Mouse (Mus musculus): ENCODE measurements around the gene Aph1b. TPM values are rescaled to one million over a fixed set of nuclear protein-coding genes. Genes with fewer than 3 reads are reported as not detected.
"Not testable (repeated sequence)": the region's sequence is repeated elsewhere in the genome, so short reads cannot be mapped to it uniquely, and the experiment has no call there.

Aph1b gene
- polyA plus RNA-seq (2014; fragmentation: Nextera tagmentation; extraction: Ambion mirVana), result 17.7 and 18.0 TPM in 2 replicates

- Histone ChIP-seq H3K9me3 (ENCODE audit: control insufficient read depth, low read length) (no peaks in the 10 kb centered on the region), H3K27me3 (ENCODE audit: control insufficient read depth, insufficient read depth, low read length) (no peaks in the 10 kb centered on the region), H3K36me3 (ENCODE audit: control insufficient read depth, insufficient read depth, low read length) (no peaks in the 10 kb centered on the region), H3K27ac (ENCODE audit: low read depth, low read length) (peak within 1 kb of the TSS; percentile 84), H3K4me2 (peak within 1 kb of the TSS; percentile 88), H3K4me3 (ENCODE audit: low read depth, low read length) (peak within 1 kb of the TSS; percentile 61), H3K9ac (ENCODE audit: low read length) (peak within 1 kb of the TSS; percentile 90), H3K4me1 (ENCODE audit: control insufficient read depth, insufficient read depth, low read length) (peaks cover 5% of the 10 kb centered on the region)
- WGBS, result under 1% methylated on average over 42 of the region's 42 CpGs
- ATAC-seq (ENCODE audit: low FRiP score), result peak; percentile 99
- peak; percentile 99 for DNase-seq (ENCODE audit: low spot score, missing footprints)
Measured at GRCm38 (mm10) chr9:66795464-66796324, at the start of gene Aph1b. Gene Aph1b, minus strand, starts transcription at chr9:66795490.

GRCm38 (mm10) chr9:66835097-66835480 lies 39.8 kb upstream of the Aph1b start:
- H3K9ac ChIP-seq (ENCODE audit: low read length), result peak overlapping the region; percentile 51; the same call in 1 of the 2 replicates
- no peak for DNase-seq (ENCODE audit: low spot score, missing footprints)
- under 1% methylated on average over 24 of the region's 24 CpGs for WGBS
- H3K4me1 ChIP-seq (ENCODE audit: control insufficient read depth, insufficient read depth, low read length), result peaks cover 10% of the 10 kb centered on the region
- H3K4me3 ChIP-seq (ENCODE audit: low read depth, low read length), result peak overlapping the region; percentile 47
- H3K36me3 ChIP-seq (ENCODE audit: control insufficient read depth, insufficient read depth, low read length), result no peaks in the 10 kb centered on the region
- no peaks in the 10 kb centered on the region for H3K9me3 ChIP-seq (ENCODE audit: control insufficient read depth, low read length)
- H3K27me3 ChIP-seq (ENCODE audit: control insufficient read depth, insufficient read depth, low read length), result peaks cover 6% of the 10 kb centered on the region
- no peak overlapping the region for H3K27ac ChIP-seq (ENCODE audit: low read depth, low read length)
- ATAC-seq (ENCODE audit: low FRiP score), result peak; percentile 73
- peak overlapping the region; percentile 94 for H3K4me2 ChIP-seq

GRCm38 (mm10) chr9:66834318-66835096 lies 39.2 kb upstream of the Aph1b start, which contains the start of gene Aph1c:
Gene Aph1c, minus strand, starts transcription at chr9:66834726.
- H3K4me1 ChIP-seq (ENCODE audit: control insufficient read depth, insufficient read depth, low read length), result peaks cover 10% of the 10 kb centered on the region
- H3K9ac ChIP-seq (ENCODE audit: low read length), result peak within 1 kb of the TSS; percentile 51
- peak within 1 kb of the TSS; percentile 94 for H3K4me2 ChIP-seq
- H3K36me3 ChIP-seq (ENCODE audit: control insufficient read depth, insufficient read depth, low read length), result no peaks in the 10 kb centered on the region
- DNase-seq (ENCODE audit: low spot score, missing footprints) (peak; percentile 100), ATAC-seq (ENCODE audit: low FRiP score) (peak; percentile 100)
- no peaks in the 10 kb centered on the region for H3K9me3 ChIP-seq (ENCODE audit: control insufficient read depth, low read length)
- WGBS, result under 1% methylated on average over 58 of the region's 58 CpGs
- peaks cover 6% of the 10 kb centered on the region for H3K27me3 ChIP-seq (ENCODE audit: control insufficient read depth, insufficient read depth, low read length)
- peak within 1 kb of the TSS; percentile 47 for H3K4me3 ChIP-seq (ENCODE audit: low read depth, low read length)
- no peak within 1 kb of the TSS for H3K27ac ChIP-seq (ENCODE audit: low read depth, low read length)

GRCm38 (mm10) chr9:66833851-66834250 lies 38.6 kb upstream of the Aph1b start:
- Histone ChIP-seq H3K9ac (ENCODE audit: low read length) (no peak overlapping the region), H3K27me3 (ENCODE audit: control insufficient read depth, insufficient read depth, low read length) (peaks cover 6% of the 10 kb centered on the region), H3K4me3 (ENCODE audit: low read depth, low read length) (peak overlapping the region; percentile 47), H3K9me3 (ENCODE audit: control insufficient read depth, low read length) (no peaks in the 10 kb centered on the region), H3K36me3 (ENCODE audit: control insufficient read depth, insufficient read depth, low read length) (no peaks in the 10 kb centered on the region), H3K4me2 (peak overlapping the region; percentile 94), H3K27ac (ENCODE audit: low read depth, low read length) (no peak overlapping the region), H3K4me1 (ENCODE audit: control insufficient read depth, insufficient read depth, low read length) (peaks cover 10% of the 10 kb centered on the region)
- WGBS, result 15% methylated on average over 7 of the region's 7 CpGs
- ATAC-seq (ENCODE audit: low FRiP score), result no peak
- no peak for DNase-seq (ENCODE audit: low spot score, missing footprints)

GRCm38 (mm10) chr9:66832366-66832908 lies 37.1 kb upstream of the Aph1b start:
- DNase-seq (ENCODE audit: low spot score, missing footprints), result no peak
- 66% methylated on average over 4 of the region's 4 CpGs for WGBS
- H3K27ac ChIP-seq (ENCODE audit: low read depth, low read length), result no peak overlapping the region
- no peaks in the 10 kb centered on the region for H3K9me3 ChIP-seq (ENCODE audit: control insufficient read depth, low read length)
- peaks cover 10% of the 10 kb centered on the region for H3K4me1 ChIP-seq (ENCODE audit: control insufficient read depth, insufficient read depth, low read length)
- H3K27me3 ChIP-seq (ENCODE audit: control insufficient read depth, insufficient read depth, low read length), result peaks cover 6% of the 10 kb centered on the region
- H3K9ac ChIP-seq (ENCODE audit: low read length), result no peak overlapping the region
- no peak overlapping the region for H3K4me3 ChIP-seq (ENCODE audit: low read depth, low read length)
- H3K4me2 ChIP-seq, result no peak overlapping the region
- H3K36me3 ChIP-seq (ENCODE audit: control insufficient read depth, insufficient read depth, low read length), result no peaks in the 10 kb centered on the region
- no peak for ATAC-seq (ENCODE audit: low FRiP score)

GRCm38 (mm10) chr9:66825990-66826389 lies 30.7 kb upstream of the Aph1b start:
- ATAC-seq (ENCODE audit: low FRiP score) (no peak), DNase-seq (ENCODE audit: low spot score, missing footprints) (peak; percentile 92)
- WGBS, result 46% methylated on average over 1 of the region's 1 CpGs

GRCm38 (mm10) chr9:66822255-66822654 lies 27.0 kb upstream of the Aph1b start:
- ATAC-seq (ENCODE audit: low FRiP score); H3K4me2 ChIP-seq; H3K9ac ChIP-seq (ENCODE audit: low read length); H3K9me3 ChIP-seq (ENCODE audit: control insufficient read depth, low read length); H3K27me3 ChIP-seq (ENCODE audit: control insufficient read depth, insufficient read depth, low read length); H3K4me1 ChIP-seq (ENCODE audit: control insufficient read depth, insufficient read depth, low read length); DNase-seq (ENCODE audit: low spot score, missing footprints); H3K36me3 ChIP-seq (ENCODE audit: control insufficient read depth, insufficient read depth, low read length); H3K4me3 ChIP-seq (ENCODE audit: low read depth, low read length); H3K27ac ChIP-seq (ENCODE audit: low read depth, low read length): not testable (repeated sequence)
- WGBS, result no CpG with 5 or more reads among the region's 5 CpGs

More at GRCm38 (mm10) chr9:66825990-66826389, 30.7 kb upstream of the Aph1b start:
- H3K9ac ChIP-seq (ENCODE audit: low read length), result no peak overlapping the region
- no peak overlapping the region for H3K27ac ChIP-seq (ENCODE audit: low read depth, low read length)
- H3K4me2 ChIP-seq, result no peak overlapping the region
- no peaks in the 10 kb centered on the region for H3K4me1 ChIP-seq (ENCODE audit: control insufficient read depth, insufficient read depth, low read length)
- no peaks in the 10 kb centered on the region for H3K27me3 ChIP-seq (ENCODE audit: control insufficient read depth, insufficient read depth, low read length)
- H3K4me3 ChIP-seq (ENCODE audit: low read depth, low read length), result no peak overlapping the region
- no peaks in the 10 kb centered on the region for H3K36me3 ChIP-seq (ENCODE audit: control insufficient read depth, insufficient read depth, low read length)
- no peaks in the 10 kb centered on the region for H3K9me3 ChIP-seq (ENCODE audit: control insufficient read depth, low read length)

GRCm38 (mm10) chr9:66820996-66821395 lies 25.7 kb upstream of the Aph1b start:
- Histone ChIP-seq H3K9ac (ENCODE audit: low read length) (no peak overlapping the region), H3K27me3 (ENCODE audit: control insufficient read depth, insufficient read depth, low read length) (no peaks in the 10 kb centered on the region), H3K4me3 (ENCODE audit: low read depth, low read length) (no peak overlapping the region), H3K9me3 (ENCODE audit: control insufficient read depth, low read length) (no peaks in the 10 kb centered on the region), H3K4me2 (no peak overlapping the region), H3K27ac (ENCODE audit: low read depth, low read length) (no peak overlapping the region), H3K36me3 (ENCODE audit: control insufficient read depth, insufficient read depth, low read length) (no peaks in the 10 kb centered on the region), H3K4me1 (ENCODE audit: control insufficient read depth, insufficient read depth, low read length) (no peaks in the 10 kb centered on the region)
- no peak for DNase-seq (ENCODE audit: low spot score, missing footprints)
- no peak for ATAC-seq (ENCODE audit: low FRiP score)
- 81% methylated on average over 5 of the region's 5 CpGs for WGBS

All from midbrain, embryonic 11.5 days (tissue).